Mouse (Mus musculus) heart, embryonic 11.5 days (tissue): ENCODE data around the gene Agpat4. TPM values are rescaled to one million over a fixed set of nuclear protein-coding genes. Genes with fewer than 3 reads are reported as not detected.
"Not testable (repeated sequence)": the region's sequence is repeated elsewhere in the genome, so short reads cannot be mapped to it uniquely, and the experiment has no call there.

ENCODE experiments used
- ATAC-seq: fragments of 200-750 bp; cut with Nextera tagmentation; replicated peaks from 2 replicates; pipeline ENCODE4 v1.8.0; 2017; ENCODE audit warnings: moderate library complexity; ENCODE audit not compliant: insufficient number of reproducible peaks, low FRiP score, low TSS enrichment
- H3K27ac ChIP-seq: fragments of 300-500 bp; sonication (generic); 2 replicates; pipeline ENCODE4 v1.5.1; 2014; ENCODE audit warnings: mild to moderate bottlenecking, low read depth, low read length
- H3K27me3 ChIP-seq: fragments of 300-500 bp; sonication (generic); 2 replicates; pipeline ENCODE4 v1.6.1; 2014; ENCODE audit warnings: mild to moderate bottlenecking, low read length, mixed read lengths; ENCODE audit not compliant: control insufficient read depth, insufficient read depth
- H3K36me3 ChIP-seq: fragments of 300-500 bp; sonication (generic); 2 replicates; pipeline ENCODE4 v1.6.1; 2014; ENCODE audit warnings: mild to moderate bottlenecking, low read length, moderate library complexity, mixed read lengths; ENCODE audit not compliant: control insufficient read depth, insufficient read depth
- H3K4me1 ChIP-seq: fragments of 300-500 bp; sonication (generic); 2 replicates; pipeline ENCODE4 v1.6.1; 2014; ENCODE audit warnings: low read length; ENCODE audit not compliant: control insufficient read depth, insufficient read depth
- H3K4me2 ChIP-seq: fragments of 300-500 bp; sonication (generic); 2 replicates; pipeline ENCODE4 v1.6.1; 2014; ENCODE audit warnings: mild to moderate bottlenecking, moderate library complexity
- H3K4me3 ChIP-seq: fragments of 300-500 bp; sonication (generic); 2 replicates; pipeline ENCODE4 v1.5.1; 2014; ENCODE audit warnings: low read depth, low read length
- H3K9ac ChIP-seq: fragments of 300-500 bp; sonication (generic); 2 replicates; pipeline ENCODE4 v1.6.1; 2014; ENCODE audit warnings: mild to moderate bottlenecking, low read depth, low read length, moderate library complexity
- H3K9me3 ChIP-seq: fragments of 300-500 bp; sonication (generic); replicated peaks from 2 replicates; pipeline ENCODE4 v1.6.1; 2016; ENCODE audit warnings: low read length; ENCODE audit not compliant: control insufficient read depth
- WGBS: fragments of 180-500 bp; shearing (Covaris S2); extraction: QIAGEN DNeasy Blood & Tissue Kit; methylation state at CpG from one replicate; pipeline ENCODE4 v1.1.7; 2014; ENCODE audit not compliant: insufficient replicate concordance; 5-methylcytosine and 5-hydroxymethylcytosine counted together
- polyA plus RNA-seq: library from polyadenylated mRNA; unstranded; fragments of >200 nt; fragmentation: Nextera tagmentation; extraction: Ambion mirVana; gene quantifications from 2 replicates; pipeline ENCODE4 v1.2.1, GENCODE M21; 2014

Agpat4 gene
- polyA plus RNA-seq, 1 experiment from 2014 or later = 21.0 TPM

DNA sequence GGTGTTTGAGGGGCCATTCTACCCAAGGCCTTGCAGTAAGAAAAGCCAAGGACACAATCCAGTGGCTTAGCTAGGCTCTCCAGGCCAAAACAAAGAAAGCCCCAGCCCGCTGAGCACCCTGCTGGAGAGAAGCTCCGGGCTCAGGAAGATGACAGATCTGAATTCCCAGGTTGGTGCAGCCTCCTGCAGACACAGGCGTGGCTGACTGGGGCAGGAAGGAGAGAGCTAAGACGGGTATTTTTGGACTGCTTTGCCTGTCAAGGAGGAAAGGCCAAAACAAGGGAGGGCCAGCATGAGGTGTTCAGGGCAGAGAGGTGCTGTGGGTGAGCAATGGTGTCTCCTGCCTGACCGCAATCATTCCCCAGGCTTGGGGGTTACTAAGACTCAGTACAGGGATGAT is 105.2 kb downstream of the Agpat4 start:
- no peak overlapping the region for H3K4me2 ChIP-seq
- no peak overlapping the region for H3K9ac ChIP-seq
- WGBS = 63% methylated on average over 5 of the region's 5 CpGs
- no peaks in the 10 kb centered on the region for H3K9me3 ChIP-seq
- no peaks in the 10 kb centered on the region for H3K27me3 ChIP-seq
- no peak overlapping the region for H3K27ac ChIP-seq
- H3K4me1 ChIP-seq = no peaks in the 10 kb centered on the region
- ATAC-seq = 0 out of 2 replicates have a peak, but pooled peaks have one; percentile 18
- H3K36me3 ChIP-seq = peaks cover 16% of the 10 kb centered on the region
- no peak overlapping the region for H3K4me3 ChIP-seq

DNA sequence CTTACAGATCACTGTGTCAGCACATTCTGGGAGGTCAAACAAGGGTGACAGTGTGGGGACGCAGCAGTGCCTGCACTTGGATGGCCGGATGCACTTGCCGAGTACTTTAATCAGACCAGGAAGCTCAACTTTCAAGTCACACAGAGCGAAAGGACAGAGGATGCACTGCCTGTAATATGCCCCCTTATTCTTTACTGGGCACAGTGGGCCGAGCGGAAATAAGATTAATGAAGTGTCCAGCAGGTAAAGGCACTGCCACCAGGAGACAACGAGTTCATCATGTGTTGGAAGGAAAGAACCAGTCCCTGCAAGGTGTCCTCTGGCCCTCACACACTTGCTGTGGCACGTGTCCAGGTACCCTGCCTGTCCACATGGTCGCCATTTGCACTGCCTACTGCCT is 105.6 kb downstream of the Agpat4 start:
- ATAC-seq = no peak
- no peak overlapping the region for H3K4me3 ChIP-seq
- H3K27ac ChIP-seq = no peak overlapping the region
- H3K4me1 ChIP-seq = no peaks in the 10 kb centered on the region
- H3K9me3 ChIP-seq = no peaks in the 10 kb centered on the region
- H3K27me3 ChIP-seq = no peaks in the 10 kb centered on the region
- no peak overlapping the region for H3K4me2 ChIP-seq
- WGBS = 75% methylated on average over 9 of the region's 9 CpGs
- H3K9ac ChIP-seq = no peak overlapping the region
- H3K36me3 ChIP-seq = peaks cover 14% of the 10 kb centered on the region

DNA sequence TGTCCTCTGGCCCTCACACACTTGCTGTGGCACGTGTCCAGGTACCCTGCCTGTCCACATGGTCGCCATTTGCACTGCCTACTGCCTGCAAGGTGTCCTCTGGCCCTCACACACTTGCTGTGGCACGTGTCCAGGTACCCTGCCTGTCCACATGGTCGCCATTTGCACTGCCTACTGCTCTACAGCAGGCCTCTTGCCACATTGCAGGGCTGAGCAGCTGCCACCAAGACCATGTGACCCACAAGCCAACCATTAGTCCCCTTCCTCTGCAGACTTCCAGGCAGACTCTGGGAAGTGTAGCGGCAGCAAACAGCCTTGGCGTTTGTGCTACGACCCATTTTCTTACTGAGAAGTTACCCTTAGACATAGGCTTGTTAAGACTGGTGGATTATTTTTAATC is 106.0 kb downstream of the Agpat4 start:
- ATAC-seq, H3K4me1 ChIP-seq, H3K4me2 ChIP-seq, H3K27ac ChIP-seq, H3K9ac ChIP-seq, H3K9me3 ChIP-seq, H3K4me3 ChIP-seq, H3K27me3 ChIP-seq: not testable (repeated sequence)
- peaks cover 14% of the 10 kb centered on the region for H3K36me3 ChIP-seq
- WGBS = 84% methylated on average over 5 of the region's 7 CpGs

DNA sequence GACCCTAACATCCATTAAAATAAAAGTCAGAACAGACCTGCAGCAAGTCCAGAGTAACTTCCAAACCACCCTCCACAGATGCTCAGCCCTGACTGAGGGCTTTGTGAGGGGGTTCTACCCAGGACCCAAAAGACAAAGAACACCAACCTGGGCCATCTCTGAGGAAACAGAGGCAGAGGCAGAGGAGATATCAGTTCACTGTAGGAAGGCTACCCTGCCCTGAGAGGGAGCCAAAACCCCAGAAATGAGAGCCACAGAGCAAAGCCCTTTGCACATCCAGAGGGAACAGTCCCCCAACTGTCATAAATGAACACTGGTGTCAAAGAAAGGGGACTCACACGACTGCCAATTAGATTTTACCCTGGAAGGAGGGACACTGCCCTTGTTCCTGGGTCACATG is 106.7 kb downstream of the Agpat4 start:
- Histone ChIP-seq H3K4me2 (no peak overlapping the region), H3K9me3 (no peaks in the 10 kb centered on the region), H3K27ac (no peak overlapping the region), H3K4me1 (no peaks in the 10 kb centered on the region), H3K36me3 (peaks cover 12% of the 10 kb centered on the region), H3K27me3 (no peaks in the 10 kb centered on the region), H3K4me3 (no peak overlapping the region), H3K9ac (no peak overlapping the region)
- WGBS = 75% methylated on average over 1 of the region's 1 CpGs
- ATAC-seq = no peak

DNA sequence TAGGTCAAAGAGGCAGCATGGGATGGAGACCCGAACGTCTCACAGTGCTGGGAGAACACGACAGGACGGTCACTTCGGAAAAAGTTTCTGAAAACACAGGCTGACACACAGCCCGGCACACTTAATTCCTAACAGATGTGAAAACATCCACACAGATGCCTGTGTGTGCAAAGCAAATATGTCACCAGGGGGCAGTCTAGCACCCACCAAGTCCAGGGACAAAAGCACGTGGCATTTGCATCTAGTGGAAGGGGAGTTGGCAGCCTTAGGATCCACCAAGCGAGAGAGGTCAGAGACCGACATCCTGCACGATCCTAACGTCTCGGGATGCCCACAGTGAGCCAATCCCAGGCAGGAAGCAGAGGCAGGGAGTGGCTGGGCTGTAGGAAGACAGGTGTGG is 108.0 kb downstream of the Agpat4 start:
- H3K36me3 ChIP-seq = peaks cover 14% of the 10 kb centered on the region
- WGBS = 58% methylated on average over 12 of the region's 12 CpGs
- no peak for ATAC-seq
- H3K9me3 ChIP-seq = no peaks in the 10 kb centered on the region
- H3K27me3 ChIP-seq = no peaks in the 10 kb centered on the region
- H3K4me3 ChIP-seq = no peak overlapping the region
- H3K4me2 ChIP-seq = no peak overlapping the region
- no peaks in the 10 kb centered on the region for H3K4me1 ChIP-seq
- H3K27ac ChIP-seq = no peak overlapping the region
- H3K9ac ChIP-seq = no peak overlapping the region

DNA sequence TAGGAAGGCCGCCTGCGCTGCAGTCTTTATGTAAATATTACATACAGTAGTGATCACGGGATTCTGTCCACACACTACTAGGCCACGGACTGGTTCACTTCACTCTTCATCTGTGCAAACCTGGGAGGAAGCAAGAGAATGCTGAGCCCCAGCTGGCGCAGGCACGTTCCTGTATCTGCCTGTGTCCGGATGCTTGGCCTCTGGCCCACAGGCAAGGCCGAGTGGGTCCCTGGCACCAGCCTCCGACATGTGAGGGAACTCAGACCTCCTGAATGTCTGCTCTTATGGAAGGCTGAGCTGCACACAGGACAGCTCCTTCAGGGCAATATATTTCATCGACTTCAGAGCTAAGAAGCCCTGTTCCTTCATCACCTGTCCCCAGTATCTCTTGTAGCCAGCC is 109.5 kb downstream of the Agpat4 start:
- H3K9ac ChIP-seq = no peak overlapping the region
- H3K4me3 ChIP-seq = no peak overlapping the region
- H3K4me2 ChIP-seq = no peak overlapping the region
- H3K4me1 ChIP-seq = no peaks in the 10 kb centered on the region
- H3K27ac ChIP-seq = no peak overlapping the region
- ATAC-seq = no peak
- peaks cover 17% of the 10 kb centered on the region for H3K36me3 ChIP-seq
- no peaks in the 10 kb centered on the region for H3K27me3 ChIP-seq
- WGBS = 85% methylated on average over 10 of the region's 10 CpGs
- H3K9me3 ChIP-seq = no peaks in the 10 kb centered on the region

DNA sequence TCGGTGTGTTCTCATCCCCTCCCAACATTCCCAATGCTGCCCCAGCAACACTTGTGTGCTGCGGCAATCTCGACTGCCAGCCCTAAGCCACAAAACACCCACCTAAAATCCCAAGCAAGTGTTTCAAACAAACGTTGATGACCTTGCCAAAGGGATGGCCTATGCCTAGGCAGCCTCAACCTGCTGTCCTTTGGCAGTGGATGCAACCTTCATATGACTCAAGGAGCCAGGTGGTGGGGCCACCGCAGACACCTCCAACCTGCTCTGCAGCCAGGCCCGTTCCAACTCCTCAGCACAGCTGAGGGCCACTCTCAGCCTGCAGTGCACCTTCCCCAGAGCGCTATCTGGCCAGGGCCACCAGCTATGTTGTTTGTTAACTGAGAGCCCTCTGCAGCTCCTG is 110.0 kb downstream of the Agpat4 start:
- peaks cover 17% of the 10 kb centered on the region for H3K36me3 ChIP-seq
- no peak for ATAC-seq
- no peaks in the 10 kb centered on the region for H3K4me1 ChIP-seq
- H3K27me3 ChIP-seq = no peaks in the 10 kb centered on the region
- H3K4me3 ChIP-seq = no peak overlapping the region
- no peak overlapping the region for H3K27ac ChIP-seq
- H3K4me2 ChIP-seq = no peak overlapping the region
- 88% methylated on average over 7 of the region's 7 CpGs for WGBS
- H3K9me3 ChIP-seq = no peaks in the 10 kb centered on the region
- H3K9ac ChIP-seq = no peak overlapping the region

DNA sequence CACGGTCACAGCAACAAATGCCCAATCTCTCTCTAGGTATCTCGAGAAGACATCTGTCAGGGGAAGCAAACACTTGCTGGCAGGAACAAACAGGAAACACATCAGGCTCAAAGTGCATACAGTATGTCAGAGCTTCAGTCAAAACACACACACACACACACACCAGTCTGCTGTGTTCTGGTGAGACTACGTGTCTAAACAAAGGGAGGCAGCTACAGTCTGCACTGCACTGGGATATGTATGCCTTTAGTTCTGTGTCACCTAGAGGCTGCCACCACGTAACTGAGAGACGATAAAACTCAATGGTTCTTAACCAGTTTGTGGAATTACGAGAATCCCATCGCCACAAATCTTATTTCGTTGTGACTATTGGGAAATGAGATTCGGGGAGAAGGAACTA is 111.3 kb downstream of the Agpat4 start:
- ATAC-seq = no peak
- H3K4me3 ChIP-seq = no peak overlapping the region
- no peak overlapping the region for H3K27ac ChIP-seq
- H3K9ac ChIP-seq = no peak overlapping the region
- no peaks in the 10 kb centered on the region for H3K9me3 ChIP-seq
- peaks cover 17% of the 10 kb centered on the region for H3K36me3 ChIP-seq
- no peaks in the 10 kb centered on the region for H3K27me3 ChIP-seq
- no peak overlapping the region for H3K4me2 ChIP-seq
- WGBS = 89% methylated on average over 9 of the region's 9 CpGs
- H3K4me1 ChIP-seq = no peaks in the 10 kb centered on the region

DNA sequence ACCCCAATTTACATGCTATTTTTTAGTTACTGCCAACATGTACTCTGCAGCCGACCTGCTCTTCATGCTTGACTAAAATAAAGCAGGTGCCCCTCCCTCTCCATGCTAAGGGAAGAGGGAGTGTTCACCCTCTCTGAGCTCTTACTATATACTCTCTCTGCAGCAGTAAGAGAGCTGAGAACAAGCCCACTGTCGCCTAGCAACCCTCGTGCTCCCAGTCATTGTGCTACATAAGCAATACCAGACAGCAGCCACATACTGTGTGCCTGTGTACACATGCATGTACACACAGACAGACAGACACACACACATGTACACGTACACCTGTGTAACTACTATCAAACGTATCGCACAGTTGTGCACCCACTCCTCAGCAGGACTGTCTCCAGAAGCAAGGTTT is 111.7 kb downstream of the Agpat4 start:
- Histone ChIP-seq H3K27me3 (no peaks in the 10 kb centered on the region), H3K4me2 (no peak overlapping the region), H3K27ac (no peak overlapping the region), H3K36me3 (peaks cover 18% of the 10 kb centered on the region), H3K9me3 (no peaks in the 10 kb centered on the region), H3K4me3 (no peak overlapping the region), H3K9ac (no peak overlapping the region), H3K4me1 (no peaks in the 10 kb centered on the region)
- WGBS = 86% methylated on average over 6 of the region's 6 CpGs
- no peak for ATAC-seq
